Mouse (Mus musculus): ENCODE measurements at regions not wholly inside any gene's neighbourhood (a gene's known extent, or its start where the extent isn't known, plus 50 kb on each side); places are given as distances from the start of the nearest gene placed in this dataset.

- Histone ChIP-seq H3K4me1 (no peaks in the 10 kb centered on the region), H3K9me3 (no peaks in the 10 kb centered on the region), H3K36me3 (no peaks in the 10 kb centered on the region), H3K9ac (no peak overlapping the region), H3K27ac (no peak overlapping the region), H3K4me3 (no peak overlapping the region), H3K4me2 (replicated peaks) (no peak overlapping the region), H3K27me3 (replicated peaks) (no peaks in the 10 kb centered on the region)
- WGBS: 74% methylated on average over 12 of the region's 12 CpGs
- ATAC-seq (ENCODE audit: low FRiP score, low read depth): no peak
Measured at GRCm38 (mm10) chr4:4556126-4556525, 237.0 kb downstream of the Impad1 start.

GRCm38 (mm10) chr4:4550301-4550700, 242.9 kb downstream of the Impad1 start:
- no peak overlapping the region for H3K27ac ChIP-seq
- no peaks in the 10 kb centered on the region for H3K36me3 ChIP-seq
- H3K4me2 ChIP-seq (replicated peaks): no peak overlapping the region
- no peak for ATAC-seq (ENCODE audit: low FRiP score, low read depth)
- H3K27me3 ChIP-seq (replicated peaks): no peaks in the 10 kb centered on the region
- no peaks in the 10 kb centered on the region for H3K9me3 ChIP-seq
- 82% methylated on average over 5 of the region's 5 CpGs for WGBS
- H3K9ac ChIP-seq: no peak overlapping the region
- no peaks in the 10 kb centered on the region for H3K4me1 ChIP-seq
- H3K4me3 ChIP-seq: no peak overlapping the region

- Histone ChIP-seq H3K27me3 (replicated peaks) (no peaks in the 10 kb centered on the region), H3K4me1 (no peaks in the 10 kb centered on the region), H3K36me3 (no peaks in the 10 kb centered on the region), H3K9ac (no peak overlapping the region), H3K4me3 (no peak overlapping the region), H3K9me3 (no peaks in the 10 kb centered on the region), H3K4me2 (replicated peaks) (no peak overlapping the region), H3K27ac (no peak overlapping the region)
- WGBS: 84% methylated on average over 4 of the region's 4 CpGs
- no peak for ATAC-seq (ENCODE audit: low FRiP score, low read depth)
Measured at GRCm38 (mm10) chr4:4549893-4550292, 243.3 kb downstream of the Impad1 start.

GRCm38 (mm10) chr4:4537172-4537753, 255.9 kb downstream of the Impad1 start:
- Histone ChIP-seq H3K4me3 (no peak overlapping the region), H3K27me3 (replicated peaks) (no peaks in the 10 kb centered on the region), H3K36me3 (no peaks in the 10 kb centered on the region), H3K4me2 (replicated peaks) (no peak overlapping the region), H3K4me1 (no peaks in the 10 kb centered on the region), H3K9me3 (no peaks in the 10 kb centered on the region), H3K9ac (no peak overlapping the region), H3K27ac (no peak overlapping the region)
- no peak for ATAC-seq (ENCODE audit: low FRiP score, low read depth)
- 83% methylated on average over 2 of the region's 2 CpGs for WGBS

- H3K27me3 ChIP-seq (replicated peaks): no peaks in the 10 kb centered on the region
- H3K27ac ChIP-seq: no peak overlapping the region
- H3K4me3 ChIP-seq: no peak overlapping the region
- 77% methylated on average over 4 of the region's 4 CpGs for WGBS
- H3K9me3 ChIP-seq: no peaks in the 10 kb centered on the region
- no peaks in the 10 kb centered on the region for H3K4me1 ChIP-seq
- no peak overlapping the region for H3K9ac ChIP-seq
- H3K36me3 ChIP-seq: no peaks in the 10 kb centered on the region
- no peak for ATAC-seq (ENCODE audit: low FRiP score, low read depth)
- no peak overlapping the region for H3K4me2 ChIP-seq (replicated peaks)
Measured at GRCm38 (mm10) chr4:4532196-4532595, 261.0 kb downstream of the Impad1 start.

GRCm38 (mm10) chr4:4528311-4528710, 264.8 kb downstream of the Impad1 start:
- Histone ChIP-seq H3K4me1 (no peaks in the 10 kb centered on the region), H3K36me3 (no peaks in the 10 kb centered on the region), H3K4me2 (replicated peaks) (no peak overlapping the region), H3K9me3 (no peaks in the 10 kb centered on the region), H3K27ac (no peak overlapping the region), H3K9ac (no peak overlapping the region), H3K27me3 (replicated peaks) (no peaks in the 10 kb centered on the region), H3K4me3 (no peak overlapping the region)
- 90% methylated on average over 12 of the region's 12 CpGs for WGBS
- no peak for ATAC-seq (ENCODE audit: low FRiP score, low read depth)

- Histone ChIP-seq H3K27ac (no peak overlapping the region), H3K9me3 (no peaks in the 10 kb centered on the region), H3K4me2 (replicated peaks) (no peak overlapping the region), H3K4me3 (no peak overlapping the region), H3K36me3 (no peaks in the 10 kb centered on the region), H3K9ac (no peak overlapping the region), H3K4me1 (no peaks in the 10 kb centered on the region), H3K27me3 (replicated peaks) (no peaks in the 10 kb centered on the region)
- no peak for ATAC-seq (ENCODE audit: low FRiP score, low read depth)
- 80% methylated on average over 2 of the region's 2 CpGs for WGBS
Measured at GRCm38 (mm10) chr4:4521757-4522156, 271.4 kb downstream of the Impad1 start.

GRCm38 (mm10) chr4:4518741-4519140, 274.4 kb downstream of the Impad1 start:
- H3K4me2 ChIP-seq (replicated peaks): no peak overlapping the region
- H3K9me3 ChIP-seq: no peaks in the 10 kb centered on the region
- H3K36me3 ChIP-seq: no peaks in the 10 kb centered on the region
- H3K27ac ChIP-seq: no peak overlapping the region
- 79% methylated on average over 2 of the region's 2 CpGs for WGBS
- H3K4me3 ChIP-seq: no peak overlapping the region
- no peak for ATAC-seq (ENCODE audit: low FRiP score, low read depth)
- H3K4me1 ChIP-seq: no peaks in the 10 kb centered on the region
- H3K9ac ChIP-seq: no peak overlapping the region
- H3K27me3 ChIP-seq (replicated peaks): no peaks in the 10 kb centered on the region

- Histone ChIP-seq H3K4me1 (no peaks in the 10 kb centered on the region), H3K4me3 (no peak overlapping the region), H3K9me3 (no peaks in the 10 kb centered on the region), H3K27ac (no peak overlapping the region), H3K36me3 (no peaks in the 10 kb centered on the region), H3K9ac (no peak overlapping the region), H3K27me3 (replicated peaks) (no peaks in the 10 kb centered on the region), H3K4me2 (replicated peaks) (no peak overlapping the region)
- no peak for ATAC-seq (ENCODE audit: low FRiP score, low read depth)
Measured at GRCm38 (mm10) chr4:4513351-4513750, 279.8 kb downstream of the Impad1 start.

- H3K36me3 ChIP-seq: no peaks in the 10 kb centered on the region
- H3K9me3 ChIP-seq: no peaks in the 10 kb centered on the region
- no peak for ATAC-seq (ENCODE audit: low FRiP score, low read depth)
- no peak overlapping the region for H3K4me3 ChIP-seq
- WGBS: 89% methylated on average over 2 of the region's 2 CpGs
- H3K4me1 ChIP-seq: no peaks in the 10 kb centered on the region
- no peak overlapping the region for H3K4me2 ChIP-seq (replicated peaks)
- no peak overlapping the region for H3K27ac ChIP-seq
- no peaks in the 10 kb centered on the region for H3K27me3 ChIP-seq (replicated peaks)
- H3K9ac ChIP-seq: no peak overlapping the region
Measured at GRCm38 (mm10) chr4:4510180-4510920, 282.8 kb downstream of the Impad1 start.

GRCm38 (mm10) chr4:4509296-4509695, 283.9 kb downstream of the Impad1 start:
- Histone ChIP-seq H3K27me3 (replicated peaks) (no peaks in the 10 kb centered on the region), H3K27ac (no peak overlapping the region), H3K4me1 (no peaks in the 10 kb centered on the region), H3K9ac (no peak overlapping the region), H3K4me2 (replicated peaks) (no peak overlapping the region), H3K4me3 (no peak overlapping the region), H3K36me3 (no peaks in the 10 kb centered on the region), H3K9me3 (no peaks in the 10 kb centered on the region)
- 78% methylated on average over 3 of the region's 3 CpGs for WGBS
- ATAC-seq (ENCODE audit: low FRiP score, low read depth): no peak

- Histone ChIP-seq H3K36me3 (no peaks in the 10 kb centered on the region), H3K27ac (no peak overlapping the region), H3K4me1 (no peaks in the 10 kb centered on the region), H3K4me3 (no peak overlapping the region), H3K27me3 (replicated peaks) (no peaks in the 10 kb centered on the region), H3K9me3 (no peaks in the 10 kb centered on the region), H3K9ac (no peak overlapping the region), H3K4me2 (replicated peaks) (no peak overlapping the region)
- 75% methylated on average over 1 of the region's 1 CpGs for WGBS
- ATAC-seq (ENCODE audit: low FRiP score, low read depth): no peak
Measured at GRCm38 (mm10) chr4:4497199-4497598, 296.0 kb downstream of the Impad1 start.

GRCm38 (mm10) chr4:4496181-4496580, 297.0 kb downstream of the Impad1 start:
- ATAC-seq (ENCODE audit: low FRiP score, low read depth): no peak
- H3K27me3 ChIP-seq (replicated peaks): no peaks in the 10 kb centered on the region
- H3K9ac ChIP-seq: no peak overlapping the region
- no peak overlapping the region for H3K4me2 ChIP-seq (replicated peaks)
- no peaks in the 10 kb centered on the region for H3K36me3 ChIP-seq
- H3K4me3 ChIP-seq: no peak overlapping the region
- H3K27ac ChIP-seq: no peak overlapping the region
- no peaks in the 10 kb centered on the region for H3K9me3 ChIP-seq
- 26% methylated on average over 4 of the region's 4 CpGs for WGBS
- H3K4me1 ChIP-seq: no peaks in the 10 kb centered on the region

Measured in neural tube, embryonic 12.5 days (tissue).